Mouse (Mus musculus) MEL (cell line): ENCODE data around the gene 3110082I17Rik. TPM values are rescaled to one million over a fixed set of nuclear protein-coding genes. Genes with fewer than 3 reads are reported as not detected.
A peak's percentile ranks its signal among the peaks of the same experiment; 100 is the strongest.

ENCODE experiments used
- DNase-seq: peaks from one replicate; pipeline ENCODE4 v3.0.0; 2011; ENCODE audit warnings: low read depth, low spot score
- H3K27ac ChIP-seq: 2 replicates; pipeline ENCODE4 v1.5.1; 2012; ENCODE audit warnings: low read depth, mild to moderate bottlenecking, control low read depth, low read length, moderate library complexity; ENCODE audit not compliant: control insufficient read depth
- H3K27me3 ChIP-seq, 2 experiments: fragments of 150-350 bp in 1 of 2; sonication (generic) in 1 of 2; 2 replicates each; pipeline ENCODE4 v1.6.1; 2012; ENCODE audit warnings: low read length in 2 of 2, mild to moderate bottlenecking in 2 of 2, improper control_type of control experiment in 1 of 2, moderate library complexity in 1 of 2; ENCODE audit not compliant: insufficient read depth in 2 of 2, control insufficient read depth in 1 of 2
- H3K36me3 ChIP-seq, 2 experiments: 2 replicates each; pipeline ENCODE4 v1.6.1; 2012 to 2014; ENCODE audit warnings: low read length in 2 of 2, improper control_type of control experiment in 1 of 2, inconsistent platforms in 1 of 2, mild to moderate bottlenecking in 1 of 2; ENCODE audit not compliant: insufficient read depth in 2 of 2, control insufficient read depth in 1 of 2
- H3K4me1 ChIP-seq, 2 experiments: fragments of 150-350 bp in 1 of 2; sonication (generic) in 1 of 2; 2 replicates each; pipeline ENCODE4 v1.6.1; 2012; ENCODE audit warnings: low read length in 2 of 2, improper control_type of control experiment in 1 of 2, mild to moderate bottlenecking in 1 of 2; ENCODE audit not compliant: insufficient read depth in 2 of 2, control insufficient read depth in 1 of 2
- H3K4me3 ChIP-seq, 2 experiments: fragments of 150-350 bp in 1 of 2; sonication (generic) in 1 of 2; 2 replicates each; pipeline ENCODE4 v1.5.1; 2012; ENCODE audit warnings: low read depth in 2 of 2, low read length in 2 of 2, mild to moderate bottlenecking in 2 of 2, moderate library complexity in 2 of 2, control low read depth in 1 of 2, improper control_type of control experiment in 1 of 2; ENCODE audit not compliant: control insufficient read depth in 1 of 2, insufficient read depth in 1 of 2
- H3K79me2 ChIP-seq: 2 replicates; pipeline ENCODE4 v1.6.1; 2012; ENCODE audit warnings: mild to moderate bottlenecking, low read length, moderate library complexity; ENCODE audit not compliant: control insufficient read depth, poor library complexity, insufficient read depth
- H3K9ac ChIP-seq: 2 replicates; pipeline ENCODE4 v1.6.1; 2012; ENCODE audit warnings: low read depth, mild to moderate bottlenecking, control low read depth, low read length, moderate library complexity; ENCODE audit not compliant: control insufficient read depth, poor library complexity, severe bottlenecking
- H3K9me3 ChIP-seq: fragments of 150-350 bp; sonication (generic); replicated peaks from 2 replicates; pipeline ENCODE4 v1.6.1; 2012; ENCODE audit warnings: mild to moderate bottlenecking, low read length, improper control_type of control experiment, moderate library complexity; ENCODE audit not compliant: insufficient read depth
- E2F4 ChIP-seq: IDR thresholded peaks from 2 replicates; pipeline ENCODE4 v1.6.1; 2011; ENCODE audit warnings: low read depth, low read length, improper control_type of control experiment, borderline replicate concordance
- EP300 ChIP-seq, 2 experiments: IDR thresholded peaks; 2 replicates each; pipeline ENCODE4 v1.6.1; 2011; ENCODE audit warnings: improper control_type of control experiment in 2 of 2, low read length in 2 of 2, low read depth in 1 of 2, mild to moderate bottlenecking in 1 of 2
- HCFC1 ChIP-seq: IDR thresholded peaks from 2 replicates; pipeline ENCODE4 v1.6.1; 2012; ENCODE audit warnings: low read depth, mild to moderate bottlenecking, inconsistent platforms, low read length, improper control_type of control experiment, moderate library complexity
- JUND ChIP-seq: IDR thresholded peaks from 2 replicates; pipeline ENCODE4 v1.6.1; 2011; ENCODE audit warnings: low read depth, mild to moderate bottlenecking, improper control_type of control experiment, low read length
- KAT2A ChIP-seq: conservative IDR thresholded peaks from 2 replicates; pipeline ENCODE4 v1.6.1; 2012; ENCODE audit warnings: low read depth, low read length, improper control_type of control experiment, inconsistent platforms
- MAFK ChIP-seq: IDR thresholded peaks from 2 replicates; pipeline ENCODE4 v1.6.1; 2011; ENCODE audit warnings: low read depth, mild to moderate bottlenecking, low read length, improper control_type of control experiment, borderline replicate concordance
- MAZ ChIP-seq: IDR thresholded peaks from 2 replicates; pipeline ENCODE4 v1.6.1; 2012; ENCODE audit warnings: low read depth, mild to moderate bottlenecking, inconsistent platforms, low read length, improper control_type of control experiment
- MEF2A ChIP-seq: IDR thresholded peaks from 2 replicates; pipeline ENCODE4 v1.6.1; 2014; ENCODE audit warnings: low read depth, mild to moderate bottlenecking, inconsistent platforms, low read length, improper control_type of control experiment; ENCODE audit not compliant: poor library complexity, insufficient replicate concordance, severe bottlenecking; ENCODE audit errors: extremely low read depth
- MYB ChIP-seq: IDR thresholded peaks from 2 replicates; pipeline ENCODE4 v1.6.1; 2011; ENCODE audit warnings: mild to moderate bottlenecking, low read depth, low read length, improper control_type of control experiment
- MYC ChIP-seq: IDR thresholded peaks from 2 replicates; pipeline ENCODE4 v1.6.1; 2011; ENCODE audit warnings: low read depth, mild to moderate bottlenecking, low read length, improper control_type of control experiment, moderate library complexity
- NELFE ChIP-seq: IDR thresholded peaks from 2 replicates; pipeline ENCODE4 v1.6.1; 2011; ENCODE audit warnings: low read depth, low read length, improper control_type of control experiment
- NRF1 ChIP-seq: IDR thresholded peaks from 2 replicates; pipeline ENCODE4 v1.6.1; 2014; ENCODE audit warnings: low read depth, mild to moderate bottlenecking, inconsistent platforms, low read length, improper control_type of control experiment, moderate library complexity; ENCODE audit not compliant: poor library complexity, insufficient read depth, severe bottlenecking
- POLR2A ChIP-seq, 2 experiments: IDR thresholded peaks; 2 replicates each; pipeline ENCODE4 v1.6.1; 2011 to 2012; ENCODE audit warnings: low read length in 2 of 2, mild to moderate bottlenecking in 2 of 2, control low read depth in 1 of 2, improper control_type of control experiment in 1 of 2, low read depth in 1 of 2, moderate library complexity in 1 of 2; ENCODE audit not compliant: control insufficient read depth in 1 of 2, insufficient read depth in 1 of 2, poor library complexity in 1 of 2
- RAD21 ChIP-seq: IDR thresholded peaks from 2 replicates; pipeline ENCODE4 v1.6.1; 2011; ENCODE audit warnings: mild to moderate bottlenecking, low read depth, low read length, improper control_type of control experiment
- TBP ChIP-seq: IDR thresholded peaks from 2 replicates; pipeline ENCODE4 v1.8.0; 2011; ENCODE audit warnings: low read depth, low read length, improper control_type of control experiment
- UBTF ChIP-seq: IDR thresholded peaks from 2 replicates; pipeline ENCODE4 v1.6.1; 2012; ENCODE audit warnings: low read depth, mild to moderate bottlenecking, inconsistent platforms, low read length, improper control_type of control experiment, moderate library complexity, borderline replicate concordance; ENCODE audit not compliant: insufficient read depth
- ZC3H11A ChIP-seq: IDR thresholded peaks from 2 replicates; pipeline ENCODE4 v1.6.1; 2012; ENCODE audit warnings: low read depth, mild to moderate bottlenecking, inconsistent platforms, low read length, improper control_type of control experiment
- ZNF384 ChIP-seq: IDR thresholded peaks from 2 replicates; pipeline ENCODE4 v1.6.1; 2012; ENCODE audit warnings: low read depth, mild to moderate bottlenecking, inconsistent platforms, low read length, improper control_type of control experiment
- polyA plus RNA-seq, 2 experiments: library from polyadenylated mRNA; stranded (reverse) in 1 of 2; unstranded in 1 of 2; fragments of >175 nt in 1 of 2; fragments of >200 nt in 1 of 2; gene quantifications; 2 replicates each; pipeline versions ENCODE4 v1.2.1 to v1.2.4; 2012; ENCODE audit warnings: low replicate concordance in 2 of 2, low read depth in 1 of 2; ENCODE audit not compliant: insufficient read length in 2 of 2, insufficient read depth in 1 of 2, missing spikeins in 1 of 2
- total RNA-seq: library from RNA; depleted of rRNA; stranded (reverse); fragments of 300-350 nt; gene quantifications from 2 replicates; pipeline ENCODE4 v1.2.3, GENCODE M21; 2012

The 3110082I17Rik gene
- total and polyA plus RNA-seq, 3 experiments, result 58.1 to 79.5 TPM; not detected in 1

GRCm38 (mm10) chr5:139366484-139366883, 93.8 kb downstream of the 3110082I17Rik start:
- Histone ChIP-seq H3K27ac (no peak overlapping the region), H3K27me3 (no peaks in the 10 kb centered on the region), H3K9ac (no peak overlapping the region), H3K4me1 (no peaks in the 10 kb centered on the region), H3K36me3 (no peaks in the 10 kb centered on the region; a peak in 1 of 4 replicates), H3K79me2 (no peaks in the 10 kb centered on the region), H3K9me3 (no peaks in the 10 kb centered on the region), H3K4me3 (no peak overlapping the region)
- no peak for DNase-seq
- TF ChIP-seq ZC3H11A, result no peak

DNA sequence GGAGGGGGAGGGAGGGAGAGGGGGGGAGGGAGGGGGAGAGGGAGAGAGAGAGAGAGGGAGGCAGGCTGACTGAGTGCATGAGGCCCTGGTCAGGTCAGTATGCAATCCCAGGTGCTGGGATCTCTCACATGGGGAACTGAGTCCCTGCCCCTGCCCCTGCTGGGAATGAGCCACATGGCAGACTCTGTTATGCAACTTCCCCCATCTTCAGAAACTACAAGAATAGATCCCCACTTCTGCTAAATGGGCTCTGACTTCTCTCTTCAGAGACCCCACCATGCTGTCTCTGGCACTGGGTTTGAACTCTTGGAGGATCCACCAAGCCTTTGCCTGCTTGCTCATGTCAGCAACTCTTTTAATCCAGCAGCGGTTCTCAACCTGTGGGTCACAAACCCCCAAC, 94.5 kb downstream of the 3110082I17Rik start:
- Histone ChIP-seq H3K79me2 (no peaks in the 10 kb centered on the region), H3K9ac (no peak overlapping the region), H3K4me1 (no peaks in the 10 kb centered on the region), H3K9me3 (no peaks in the 10 kb centered on the region), H3K27ac (no peak overlapping the region), H3K27me3 (no peaks in the 10 kb centered on the region), H3K4me3 (no peak overlapping the region), H3K36me3 (no peaks in the 10 kb centered on the region; a peak in 1 of 4 replicates)
- peak; percentile 46; the same call in 1 of the 2 replicates for TF ChIP-seq MYC
- 0 out of 2 replicates have a peak, but pooled peaks have one; percentile 20 for TF ChIP-seq MAZ
- TF ChIP-seq UBTF, result no peak
- no peak for TF ChIP-seq ZC3H11A
- TF ChIP-seq KAT2A, result no peak
- DNase-seq, result peak; percentile 36

DNA sequence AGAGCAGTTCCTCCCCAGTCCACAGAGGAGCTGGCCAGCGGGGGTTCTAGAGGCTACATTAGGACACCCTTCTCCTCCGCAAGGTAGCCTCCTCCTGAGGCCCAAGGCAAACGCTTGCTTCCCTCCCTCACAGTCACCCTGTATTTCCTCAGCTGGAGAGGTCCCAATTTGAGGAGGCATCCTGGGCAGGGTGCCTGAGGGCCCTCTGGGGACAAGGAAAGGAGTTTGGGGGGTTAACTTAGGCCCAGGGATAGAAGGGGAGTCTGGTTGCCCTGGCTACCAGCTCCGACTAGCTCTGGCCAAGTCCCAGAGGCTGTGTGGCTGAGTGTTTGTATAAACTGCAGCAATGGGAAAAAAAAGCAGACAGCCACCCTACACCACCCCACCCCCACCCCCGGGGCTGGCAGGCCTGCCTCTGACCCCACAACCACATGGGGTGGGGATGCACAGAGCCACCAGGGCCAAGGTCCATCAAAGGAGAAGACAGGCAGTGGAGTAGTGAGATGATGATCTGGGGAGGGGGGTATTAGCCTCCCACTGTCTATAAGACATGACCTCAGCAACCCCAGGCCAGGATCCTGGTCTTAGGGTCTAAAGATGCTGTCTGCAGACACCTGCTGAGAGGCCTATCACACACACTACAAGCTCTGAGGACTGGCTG, 95.3 kb downstream of the 3110082I17Rik start:
- no peak for TF ChIP-seq POLR2A (IDR thresholded peaks at IDR 0.05; ENCODE audit: control insufficient read depth in 1 of 2, insufficient read depth in 1 of 2, low read depth in 1 of 2, low read length in 2 of 2, poor library complexity in 1 of 2)
- TF ChIP-seq JUND, result no peak
- TF ChIP-seq NRF1, result no peak
- TF ChIP-seq UBTF, result no peak
- no peak for TF ChIP-seq MYB
- TF ChIP-seq ZNF384, result no peak
- no peak for TF ChIP-seq E2F4
- TF ChIP-seq MAFK, result no peak
- no peak for TF ChIP-seq TBP
- no peak for TF ChIP-seq EP300 (IDR thresholded peaks at IDR 0.05; ENCODE audit: low read depth in 1 of 2, low read length in 2 of 2)
- no peak for TF ChIP-seq MEF2A
- no peak for TF ChIP-seq NELFE
- no peak for TF ChIP-seq HCFC1
- no peak for TF ChIP-seq RAD21
- DNase-seq, result no peak
- H3K79me2 ChIP-seq, result no peaks in the 10 kb centered on the region
- H3K4me3 ChIP-seq, result no peak overlapping the region
- H3K36me3 ChIP-seq, result no peaks in the 10 kb centered on the region; a peak in 1 of 4 replicates
- H3K4me1 ChIP-seq, result no peaks in the 10 kb centered on the region
- no peaks in the 10 kb centered on the region for H3K27me3 ChIP-seq
- H3K9me3 ChIP-seq, result no peaks in the 10 kb centered on the region
- H3K27ac ChIP-seq, result no peak overlapping the region
- H3K9ac ChIP-seq, result no peak overlapping the region
